Mouse (Mus musculus) ovary, adult 2 months (tissue): ENCODE results near the gene Ehmt1. TPM values are rescaled to one million over a fixed set of nuclear protein-coding genes. Genes with fewer than 3 reads are reported as not detected.

Experiments used
- polyA plus RNA-seq: library from polyadenylated mRNA; depleted of rRNA; stranded (reverse); fragments of >200 nt; gene quantifications from 2 replicates; pipeline ENCODE4 v1.2.3, GENCODE M21; 2012; rRNA removed

The Ehmt1 gene
- 72.9 and 89.0 TPM in 2 replicates for polyA plus RNA-seq

GRCm38 (mm10) chr2:24918930-24919838, at the start of gene Ehmt1:
Gene Ehmt1 (minus strand): TSS chr2:24919614.

GRCm38 (mm10) chr2:24962304-24963000, 43.0 kb upstream of the Ehmt1 start, which contains the start of gene Dph7:
Gene Dph7 (plus strand): TSS chr2:24962400.

GRCm38 (mm10) chr2:24949421-24950188, 30.2 kb upstream of the Ehmt1 start, which contains the start of gene Zmynd19:
Gene Zmynd19 (plus strand): TSS chr2:24949792.

DNA sequence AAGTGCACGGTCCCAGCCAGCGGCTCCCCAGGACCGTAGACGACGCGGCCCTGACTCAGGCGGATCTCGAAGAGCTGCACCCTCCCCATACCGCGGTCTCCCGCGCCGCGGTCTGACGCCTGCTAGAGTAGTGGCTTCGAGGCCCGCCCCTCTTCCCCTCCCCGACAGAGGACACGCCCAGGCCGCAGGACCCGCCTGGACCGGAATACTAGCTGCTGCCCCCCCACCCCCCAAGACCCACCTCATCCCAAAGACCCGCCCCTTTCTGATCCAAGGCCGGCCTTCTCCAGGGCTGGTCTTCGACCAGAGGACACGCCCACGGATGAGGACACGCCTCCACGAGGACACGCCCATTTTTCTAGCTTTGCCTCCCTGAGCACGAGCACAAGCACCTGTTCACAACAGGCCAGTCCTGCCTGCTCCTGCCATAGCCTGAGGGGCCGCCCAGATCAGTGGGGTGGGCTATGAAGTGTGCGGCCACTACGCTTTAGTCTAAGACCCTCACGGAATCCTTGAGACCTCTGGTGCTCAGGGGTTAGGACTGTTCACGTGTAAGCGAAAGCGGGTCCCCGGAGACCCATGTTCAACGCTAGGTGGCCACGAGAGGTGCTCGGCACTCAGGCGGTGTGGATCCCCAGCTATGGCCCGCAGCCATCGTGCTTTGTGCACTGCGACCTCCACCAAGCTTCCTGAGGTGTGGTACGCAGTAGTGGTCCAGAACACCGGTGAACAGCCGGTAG, 15.8 kb upstream of the Ehmt1 start, which contains the start of gene Arrdc1:
Arrdc1 (minus strand) TSS at position 196 of the 740 bp plus-strand sequence.

GRCm38 (mm10) chr2:24763115-24763557, 156.3 kb downstream of the Ehmt1 start, which contains the start of gene Cacna1b:
Gene Cacna1b (minus strand): TSS chr2:24763152.

Other genes with a start within 250 kb of the Ehmt1 start
- 0.51 and 0.55 TPM in 2 replicates for gene Cacna1b, start 156.5 kb downstream of the Ehmt1 start, polyA plus RNA-seq
- gene Arrdc1, start 15.6 kb upstream of the Ehmt1 start, polyA plus RNA-seq = 131 and 159 TPM in 2 replicates
- 11.6 and 15.5 TPM in 2 replicates for gene Zmynd19, start 30.2 kb upstream of the Ehmt1 start, polyA plus RNA-seq
- gene Dph7, start 42.8 kb upstream of the Ehmt1 start, polyA plus RNA-seq = 29.8 and 34.1 TPM in 2 replicates
- gene Mrpl41, start 55.5 kb upstream of the Ehmt1 start, polyA plus RNA-seq = 22.5 and 24.2 TPM in 2 replicates
- 15.7 and 21.7 TPM in 2 replicates for gene Pnpla7, start 56.4 kb upstream of the Ehmt1 start, polyA plus RNA-seq
- 281 and 345 TPM in 2 replicates for gene Nsmf, start 134.7 kb upstream of the Ehmt1 start, polyA plus RNA-seq
- gene Entpd8, start 160.7 kb upstream of the Ehmt1 start, polyA plus RNA-seq = 0.81 and 1.6 TPM in 2 replicates
- gene Noxa1, start 175.5 kb upstream of the Ehmt1 start, polyA plus RNA-seq = 1.9 and 3.4 TPM in 2 replicates